Mouse (Mus musculus): ENCODE data around the gene Thsd4. TPM values are rescaled to one million over a fixed set of nuclear protein-coding genes. Genes with fewer than 3 reads are reported as not detected.

Gene Thsd4
- polyA plus RNA-seq, 1 experiment = 1.9 TPM

DNA sequence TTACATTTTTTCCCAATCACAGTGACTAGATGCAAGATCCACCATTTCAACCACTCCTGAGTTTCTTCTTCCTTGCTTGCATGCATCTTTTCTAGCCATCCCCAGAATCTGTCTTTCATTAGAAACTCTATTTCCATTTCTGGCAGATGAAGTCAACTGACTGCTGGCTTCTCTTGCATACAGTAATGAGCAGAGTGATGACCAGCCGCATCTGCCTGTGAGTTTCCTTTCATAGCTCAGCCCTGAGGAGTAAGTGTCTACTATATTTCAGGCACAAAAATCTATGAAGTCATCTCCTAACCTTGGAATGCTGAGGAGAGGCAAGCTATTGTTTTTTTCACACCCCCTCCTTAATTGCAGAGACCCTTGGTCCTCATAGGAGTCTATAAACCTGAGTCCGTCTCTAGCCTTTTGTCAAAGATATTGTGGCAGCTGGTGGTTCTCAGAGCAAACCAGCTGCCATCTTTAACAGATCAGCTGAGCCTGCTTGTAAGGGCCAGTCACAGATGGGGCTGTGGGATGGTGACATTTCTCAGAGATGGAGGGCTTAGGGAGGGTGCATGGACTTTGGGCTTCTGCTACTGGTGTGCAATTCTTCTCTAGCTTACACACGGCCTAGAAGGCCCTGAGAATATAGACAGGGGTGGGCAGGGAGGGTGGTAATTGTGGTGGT is 535.8 kb downstream of the Thsd4 start:
- Histone ChIP-seq H3K9me3 (replicated peaks; ENCODE audit: control insufficient read depth, insufficient read depth, low read length, poor library complexity, severe bottlenecking) (no peaks in the 10 kb centered on the region), H3K9ac (ENCODE audit: low read depth, poor library complexity, severe bottlenecking) (no peak overlapping the region), H3K27ac (ENCODE audit: insufficient read depth, low read length) (no peak overlapping the region), H3K36me3 (ENCODE audit: control insufficient read depth, insufficient read depth, low read length, poor library complexity, severe bottlenecking) (no peaks in the 10 kb centered on the region), H3K4me3 (ENCODE audit: low read depth, low read length) (no peak overlapping the region), H3K27me3 (ENCODE audit: control insufficient read depth, insufficient read depth, low read length, poor library complexity, severe bottlenecking) (no peaks in the 10 kb centered on the region), H3K4me1 (ENCODE audit: control insufficient read depth, insufficient read depth, low read length) (no peaks in the 10 kb centered on the region)
- TF ChIP-seq POLR2A (IDR thresholded peaks at IDR 0.05; ENCODE audit: insufficient read depth, low read length) = no peak
- TF ChIP-seq CTCF (IDR thresholded peaks at IDR 0.05; ENCODE audit: low read depth, low read length) = no peak
- no peak for TF ChIP-seq EP300 (IDR thresholded peaks at IDR 0.05; ENCODE audit: insufficient read depth, low read depth, low read length)

DNA sequence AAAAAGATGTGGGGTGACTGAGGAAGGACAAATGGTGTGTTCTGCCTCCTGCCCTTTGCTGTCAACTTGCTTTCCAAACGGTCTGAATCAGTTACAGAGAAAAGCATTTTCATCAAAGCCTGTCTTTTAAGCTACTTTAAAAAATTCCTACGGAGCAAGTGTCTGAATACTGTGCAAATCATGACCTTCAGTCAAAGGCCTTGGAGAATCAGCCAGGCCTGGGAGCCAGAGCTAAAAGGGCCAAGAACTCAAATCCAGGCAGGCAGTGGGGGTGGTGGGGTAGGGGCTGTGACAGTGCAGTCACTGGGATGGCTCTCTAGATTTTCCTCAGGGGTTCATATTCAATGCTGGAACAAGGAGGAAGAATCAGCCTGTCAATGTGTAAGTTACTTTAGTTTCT is 540.7 kb downstream of the Thsd4 start:
- Histone ChIP-seq H3K9ac (ENCODE audit: low read depth, poor library complexity, severe bottlenecking) (no peak overlapping the region), H3K4me1 (ENCODE audit: control insufficient read depth, insufficient read depth, low read length) (no peaks in the 10 kb centered on the region), H3K27me3 (ENCODE audit: control insufficient read depth, insufficient read depth, low read length, poor library complexity, severe bottlenecking) (no peaks in the 10 kb centered on the region), H3K27ac (ENCODE audit: insufficient read depth, low read length) (no peak overlapping the region), H3K36me3 (ENCODE audit: control insufficient read depth, insufficient read depth, low read length, poor library complexity, severe bottlenecking) (no peaks in the 10 kb centered on the region), H3K4me3 (ENCODE audit: low read depth, low read length) (no peak overlapping the region), H3K9me3 (replicated peaks; ENCODE audit: control insufficient read depth, insufficient read depth, low read length, poor library complexity, severe bottlenecking) (no peaks in the 10 kb centered on the region)
- TF ChIP-seq CTCF (IDR thresholded peaks at IDR 0.05; ENCODE audit: low read depth, low read length) (no peak), POLR2A (IDR thresholded peaks at IDR 0.05; ENCODE audit: insufficient read depth, low read length) (no peak), EP300 (IDR thresholded peaks at IDR 0.05; ENCODE audit: insufficient read depth, low read depth, low read length) (no peak)

DNA sequence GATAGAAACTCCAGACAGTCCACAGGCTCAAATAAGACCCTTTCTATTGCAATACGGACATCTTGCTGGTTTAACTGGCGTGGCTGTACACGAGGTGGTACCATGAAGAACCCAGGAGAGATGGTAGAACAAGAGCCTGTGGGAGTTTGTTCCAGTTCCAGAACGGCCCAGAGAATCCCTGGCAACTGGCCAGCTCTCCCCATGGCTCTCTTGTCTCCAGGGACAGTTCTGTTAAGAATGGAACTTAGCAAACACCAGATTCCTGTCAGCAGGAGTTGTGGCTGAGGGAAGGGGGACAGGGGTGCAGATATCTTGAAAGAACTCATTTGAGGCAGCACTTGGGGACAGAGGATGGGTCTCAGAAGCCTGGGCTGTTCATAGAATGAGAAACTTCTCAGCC is 550.6 kb downstream of the Thsd4 start:
- no peak overlapping the region for H3K27ac ChIP-seq (ENCODE audit: insufficient read depth, low read length)
- no peaks in the 10 kb centered on the region for H3K9me3 ChIP-seq (replicated peaks; ENCODE audit: control insufficient read depth, insufficient read depth, low read length, poor library complexity, severe bottlenecking)
- no peaks in the 10 kb centered on the region for H3K27me3 ChIP-seq (ENCODE audit: control insufficient read depth, insufficient read depth, low read length, poor library complexity, severe bottlenecking)
- TF ChIP-seq EP300 (IDR thresholded peaks at IDR 0.05; ENCODE audit: insufficient read depth, low read depth, low read length) (no peak), POLR2A (IDR thresholded peaks at IDR 0.05; ENCODE audit: insufficient read depth, low read length) (no peak), CTCF (IDR thresholded peaks at IDR 0.05; ENCODE audit: low read depth, low read length) (no peak)
- no peaks in the 10 kb centered on the region for H3K4me1 ChIP-seq (ENCODE audit: control insufficient read depth, insufficient read depth, low read length)
- H3K4me3 ChIP-seq (ENCODE audit: low read depth, low read length) = no peak overlapping the region
- no peaks in the 10 kb centered on the region for H3K36me3 ChIP-seq (ENCODE audit: control insufficient read depth, insufficient read depth, low read length, poor library complexity, severe bottlenecking)
- no peak overlapping the region for H3K9ac ChIP-seq (ENCODE audit: low read depth, poor library complexity, severe bottlenecking)

DNA sequence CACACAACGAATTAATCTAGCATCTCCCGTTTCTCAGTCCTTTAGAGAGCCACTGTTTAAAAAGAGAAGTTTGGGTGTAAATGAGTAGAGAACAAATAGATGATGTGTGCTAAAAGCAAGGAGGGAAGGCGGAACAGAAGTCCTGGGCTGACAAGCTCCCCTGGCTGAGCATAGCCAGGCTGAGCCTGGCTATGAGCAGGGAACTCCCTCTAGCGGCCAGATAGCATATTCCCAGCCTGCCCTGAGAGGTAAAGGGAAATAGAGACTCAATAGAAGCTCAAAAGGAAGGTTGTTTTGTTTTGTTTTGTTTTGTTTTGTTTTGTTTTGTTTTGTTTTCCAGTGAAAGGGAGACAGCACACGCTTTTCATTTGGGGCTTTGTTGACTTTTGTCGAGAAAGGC is 552.5 kb downstream of the Thsd4 start:
- Histone ChIP-seq H3K9me3 (replicated peaks; ENCODE audit: control insufficient read depth, insufficient read depth, low read length, poor library complexity, severe bottlenecking) (no peaks in the 10 kb centered on the region), H3K9ac (ENCODE audit: low read depth, poor library complexity, severe bottlenecking) (no peak overlapping the region), H3K4me3 (ENCODE audit: low read depth, low read length) (no peak overlapping the region), H3K4me1 (ENCODE audit: control insufficient read depth, insufficient read depth, low read length) (peaks cover 4% of the 10 kb centered on the region), H3K27me3 (ENCODE audit: control insufficient read depth, insufficient read depth, low read length, poor library complexity, severe bottlenecking) (no peaks in the 10 kb centered on the region), H3K27ac (ENCODE audit: insufficient read depth, low read length) (no peak overlapping the region), H3K36me3 (ENCODE audit: control insufficient read depth, insufficient read depth, low read length, poor library complexity, severe bottlenecking) (no peaks in the 10 kb centered on the region)
- TF ChIP-seq CTCF (IDR thresholded peaks at IDR 0.05; ENCODE audit: low read depth, low read length) (peak; percentile 84), EP300 (IDR thresholded peaks at IDR 0.05; ENCODE audit: insufficient read depth, low read depth, low read length) (no peak)

DNA sequence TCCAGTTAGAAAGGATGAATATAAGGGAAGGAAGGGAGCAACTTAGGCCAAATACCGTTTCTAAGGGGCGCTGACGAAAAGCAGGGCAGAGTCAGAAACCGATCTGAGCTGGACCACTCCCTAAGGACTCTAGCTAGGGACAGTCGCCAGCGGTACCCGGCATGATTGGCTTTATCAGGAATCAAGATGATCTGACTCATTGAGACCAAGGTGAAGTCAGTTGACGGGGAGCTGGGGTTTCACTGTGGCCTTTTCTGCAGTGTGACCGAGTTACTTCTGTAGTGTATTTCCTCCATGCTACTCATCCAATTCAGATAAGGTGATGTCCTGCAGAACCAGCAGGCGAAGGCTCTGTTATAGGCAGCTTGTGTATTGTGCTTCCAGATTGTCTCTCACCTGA is 556.8 kb downstream of the Thsd4 start:
- Histone ChIP-seq H3K27me3 (ENCODE audit: control insufficient read depth, insufficient read depth, low read length, poor library complexity, severe bottlenecking) (no peaks in the 10 kb centered on the region), H3K36me3 (ENCODE audit: control insufficient read depth, insufficient read depth, low read length, poor library complexity, severe bottlenecking) (no peaks in the 10 kb centered on the region), H3K9me3 (replicated peaks; ENCODE audit: control insufficient read depth, insufficient read depth, low read length, poor library complexity, severe bottlenecking) (no peaks in the 10 kb centered on the region), H3K4me3 (ENCODE audit: low read depth, low read length) (no peak overlapping the region), H3K9ac (ENCODE audit: low read depth, poor library complexity, severe bottlenecking) (no peak overlapping the region), H3K4me1 (ENCODE audit: control insufficient read depth, insufficient read depth, low read length) (peaks cover 5% of the 10 kb centered on the region), H3K27ac (ENCODE audit: insufficient read depth, low read length) (no peak overlapping the region)
- TF ChIP-seq EP300 (IDR thresholded peaks at IDR 0.05; ENCODE audit: insufficient read depth, low read depth, low read length) (no peak), POLR2A (IDR thresholded peaks at IDR 0.05; ENCODE audit: insufficient read depth, low read length) (no peak), CTCF (IDR thresholded peaks at IDR 0.05; ENCODE audit: low read depth, low read length) (no peak)

DNA sequence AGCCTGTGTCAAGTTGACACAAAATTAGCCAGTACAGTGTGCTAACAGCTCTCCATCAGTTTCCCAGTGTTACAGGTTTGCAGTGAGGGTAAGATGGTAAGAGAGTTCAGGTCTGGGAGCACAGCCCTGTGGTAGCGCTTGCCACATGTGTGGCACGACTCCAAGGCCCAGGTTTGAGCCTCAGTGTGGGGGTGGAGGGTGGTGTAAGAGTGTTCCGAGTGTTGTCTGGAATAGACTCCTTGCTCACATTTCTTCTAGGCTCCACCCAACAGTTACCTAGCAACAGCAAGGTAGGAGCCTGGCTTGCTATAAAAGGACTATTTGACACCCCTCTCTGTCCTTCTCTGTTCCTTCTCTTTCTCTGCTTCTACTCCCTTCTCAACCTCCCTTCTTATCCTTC is 557.5 kb downstream of the Thsd4 start:
- TF ChIP-seq POLR2A (IDR thresholded peaks at IDR 0.05; ENCODE audit: insufficient read depth, low read length) (no peak), EP300 (IDR thresholded peaks at IDR 0.05; ENCODE audit: insufficient read depth, low read depth, low read length) (no peak), CTCF (IDR thresholded peaks at IDR 0.05; ENCODE audit: low read depth, low read length) (no peak)
- Histone ChIP-seq H3K27me3 (ENCODE audit: control insufficient read depth, insufficient read depth, low read length, poor library complexity, severe bottlenecking) (no peaks in the 10 kb centered on the region), H3K4me3 (ENCODE audit: low read depth, low read length) (no peak overlapping the region), H3K36me3 (ENCODE audit: control insufficient read depth, insufficient read depth, low read length, poor library complexity, severe bottlenecking) (no peaks in the 10 kb centered on the region), H3K4me1 (ENCODE audit: control insufficient read depth, insufficient read depth, low read length) (peaks cover 5% of the 10 kb centered on the region), H3K9me3 (replicated peaks; ENCODE audit: control insufficient read depth, insufficient read depth, low read length, poor library complexity, severe bottlenecking) (no peaks in the 10 kb centered on the region), H3K9ac (ENCODE audit: low read depth, poor library complexity, severe bottlenecking) (no peak overlapping the region), H3K27ac (ENCODE audit: insufficient read depth, low read length) (no peak overlapping the region)
